Mouse (Mus musculus): ENCODE measurements around the gene Arhgef25.

DNA sequence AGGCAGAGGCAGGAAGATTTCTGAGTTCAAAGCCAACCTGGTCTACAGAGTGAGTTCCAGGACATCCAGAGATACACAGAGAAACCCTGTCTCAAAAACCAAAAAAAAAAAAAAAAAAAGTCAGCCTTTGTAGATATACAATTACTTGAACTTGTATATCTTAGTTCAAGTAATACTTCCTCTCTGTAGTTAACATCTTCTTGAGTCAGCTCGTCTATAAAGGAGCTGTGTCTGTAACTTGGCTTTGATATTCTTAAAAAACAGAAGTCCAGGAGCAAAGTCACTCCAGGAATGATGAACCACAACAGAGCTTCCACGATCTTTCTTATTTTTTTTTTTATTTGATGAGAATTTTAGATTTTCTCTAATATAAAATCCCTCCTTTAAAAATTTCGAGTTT lies 29.2 kb downstream of the Arhgef25 start:
- TF ChIP-seq EP300 (IDR thresholded peaks at IDR 0.05; ENCODE audit: low read depth), result no peak
- no peak for TF ChIP-seq CTCF (IDR thresholded peaks at IDR 0.05; ENCODE audit: low read depth)

Data from liver, embryonic 14.5 days (tissue).